Comparison of ENCODE assay signal across 11 mouse cellular contexts in genomic region chrX:105767177-105767764, GRCm38 (mm10). TPM values are rescaled to one million over a fixed set of nuclear protein-coding genes. Genes with fewer than 3 reads are reported as not detected.
A peak's percentile ranks its signal among the peaks of the same experiment; 100 is the strongest.
DNase-seq lines count a peak whose midpoint lies in the region; ATAC-seq and TF ChIP-seq lines count a peak whose summit lies in the region.
"Had no signal": no experiment of that assay in that cellular context is flagged by ENCODE, and none has a peak within 500 bp of the region (broad histone marks: within the 10 kb centered on the region; RNA-seq: fewer than 3 reads in every experiment).

No protein-coding gene starts in this region.

- H3K9ac ChIP-seq in embryonic facial prominence, embryonic 11.5 days (replicated peaks; ENCODE audit: low read length) = no peak overlapping the region
- H3K9ac ChIP-seq in limb, embryonic 11.5 days (ENCODE audit: low read length) = no peak overlapping the region
- H3K9ac ChIP-seq: liver, embryonic 13.5 days; midbrain, embryonic 12.5 days had no signal

- DNase-seq in cerebellum, adult 2 months = peak; percentile 10 to 11
- DNase-seq in cerebellum, adult 9-10 months = no peak
- DNase-seq in kidney, postnatal 10 days = peak; percentile 10
- DNase-seq in kidney, adult 11 months = no peak
- peak; percentile 53 for DNase-seq in embryonic facial prominence, embryonic 11.5 days (ENCODE audit: low spot score)
- peak; percentile 51 for DNase-seq in limb, embryonic 11.5 days (ENCODE audit: low spot score)
- no peak for DNase-seq in natural killer cell, adult 2 months (ENCODE audit: low spot score in 2 of 2)
- DNase-seq in urinary bladder, postnatal 10 days (ENCODE audit: low spot score) = no peak
- DNase-seq: liver, embryonic 13.5 days had no signal

- H3K27me3 ChIP-seq in cerebellum, adult 2 months (ENCODE audit: control insufficient read depth, insufficient read depth, low read length) = no peaks in the 10 kb centered on the region; the same call in 1 of the 2 replicates
- peaks cover 28% of the 10 kb centered on the region for H3K27me3 ChIP-seq in embryonic facial prominence, embryonic 11.5 days (ENCODE audit: control insufficient read depth, insufficient read depth, low read length)
- peaks cover 46% of the 10 kb centered on the region for H3K27me3 ChIP-seq in limb, embryonic 11.5 days (ENCODE audit: control insufficient read depth, insufficient read depth, low read length)

- no peaks in the 10 kb centered on the region for H3K4me1 ChIP-seq in cerebellum, adult 2 months (ENCODE audit: control insufficient read depth, insufficient read depth, low read length)
- no peaks in the 10 kb centered on the region; the same call in 1 of the 2 replicates for H3K4me1 ChIP-seq in embryonic facial prominence, embryonic 11.5 days (ENCODE audit: control insufficient read depth, insufficient read depth, low read length)
- peaks cover 3% of the 10 kb centered on the region; the same call in 1 of the 2 replicates for H3K4me1 ChIP-seq in limb, embryonic 11.5 days (ENCODE audit: control insufficient read depth, insufficient read depth, low read length)
- H3K4me1 ChIP-seq: liver, embryonic 13.5 days had no signal

- no peak for TF ChIP-seq POLR2A in cerebellum, adult 2 months (IDR thresholded peaks at IDR 0.05; ENCODE audit: borderline replicate concordance, insufficient read depth, low read length)

- H3K4me2 ChIP-seq in embryonic facial prominence, embryonic 11.5 days (ENCODE audit: low read depth, low read length) = no peak overlapping the region
- H3K4me2 ChIP-seq in limb, embryonic 11.5 days (ENCODE audit: low read depth, severe bottlenecking) = no peak overlapping the region
- H3K4me2 ChIP-seq: liver, embryonic 13.5 days; midbrain, embryonic 12.5 days had no signal

- WGBS in cerebellum, adult 2 months = 21% methylated on average over 9 of the region's 9 CpGs
- 15% methylated on average over 9 of the region's 9 CpGs for WGBS in embryonic facial prominence, embryonic 11.5 days
- 22% methylated on average over 9 of the region's 9 CpGs for WGBS in limb, embryonic 11.5 days

- no peak overlapping the region for H3K4me3 ChIP-seq in cerebellum, adult 2 months (replicated peaks; ENCODE audit: insufficient read depth, low read depth, low read length)
- no peak overlapping the region for H3K4me3 ChIP-seq in embryonic facial prominence, embryonic 11.5 days (ENCODE audit: low read depth, low read length)
- H3K4me3 ChIP-seq in limb, embryonic 11.5 days (ENCODE audit: low read depth, low read length) = no peak overlapping the region
- H3K4me3 ChIP-seq: liver, embryonic 13.5 days; midbrain, embryonic 12.5 days had no signal

- peak; percentile 77 for ATAC-seq in embryonic facial prominence, embryonic 11.5 days (replicated peaks; ENCODE audit: insufficient number of reproducible peaks, low FRiP score, low TSS enrichment, low read depth)
- ATAC-seq in limb, embryonic 11.5 days (ENCODE audit: insufficient number of reproducible peaks, low FRiP score, low TSS enrichment, low read depth) = 0 out of 2 replicates have a peak, but pooled peaks have one; percentile 66
- ATAC-seq: CD4-positive, CD25-positive, alpha-beta regulatory T cell, adult 4 months had no signal

- no peak for TF ChIP-seq CTCF in cerebellum, adult 2 months (IDR thresholded peaks at IDR 0.05; ENCODE audit: borderline replicate concordance, insufficient read depth, low read depth, low read length)

- H3K36me3 ChIP-seq in embryonic facial prominence, embryonic 11.5 days (replicated peaks; ENCODE audit: control insufficient read depth, insufficient read depth, low read depth, low read length) = no peaks in the 10 kb centered on the region
- H3K36me3 ChIP-seq in limb, embryonic 11.5 days (ENCODE audit: control insufficient read depth, insufficient read depth, low read length) = no peaks in the 10 kb centered on the region
- H3K36me3 ChIP-seq: liver, embryonic 13.5 days; midbrain, embryonic 12.5 days had no signal

- no peaks in the 10 kb centered on the region for H3K9me3 ChIP-seq in embryonic facial prominence, embryonic 11.5 days (replicated peaks; ENCODE audit: control insufficient read depth, low read length)
- no peaks in the 10 kb centered on the region for H3K9me3 ChIP-seq in limb, embryonic 11.5 days (ENCODE audit: control insufficient read depth, low read length)
- H3K9me3 ChIP-seq: liver, embryonic 13.5 days; midbrain, embryonic 12.5 days had no signal

- H3K27ac ChIP-seq in cerebellum, adult 2 months (ENCODE audit: insufficient read depth, low read length) = no peak overlapping the region
- no peak overlapping the region for H3K27ac ChIP-seq in embryonic facial prominence, embryonic 11.5 days (replicated peaks; ENCODE audit: low read depth, low read length)
- no peak overlapping the region for H3K27ac ChIP-seq in limb, embryonic 11.5 days (replicated peaks; ENCODE audit: low read depth, low read length)
- H3K27ac ChIP-seq: liver, embryonic 13.5 days; midbrain, embryonic 12.5 days had no signal

RNA-seq across cellular contexts. Expression of gene Fgf16, which starts 3.2 kb away (rescaled TPM):
- 0.08 TPM in 2 replicates for polyA plus RNA-seq in cerebellum, adult 2 months (2012; rRNA removed)
- 0.13 and 0.29 TPM in 2 replicates for polyA plus RNA-seq in embryonic facial prominence, embryonic 11.5 days (2014; fragmentation: Nextera tagmentation; extraction: Ambion mirVana)
- not detected in 2 replicates for polyA plus RNA-seq in limb, embryonic 11.5 days (2014; fragmentation: Nextera tagmentation; extraction: Ambion mirVana)
- polyA plus RNA-seq: liver, embryonic 13.5 days; midbrain, embryonic 12.5 days had no signal

Comparison
In these comparisons a context has a peak if more than half of its experiments do, and no peak if none do; other contexts are left out.
1. DNase-seq: peak in cerebellum, adult 2 months (2 of 2), kidney, postnatal 10 days (single experiment), embryonic facial prominence, embryonic 11.5 days (single experiment) and limb, embryonic 11.5 days (single experiment); none in cerebellum, adult 9-10 months (single experiment), kidney, adult 11 months (single experiment), natural killer cell, adult 2 months (0 of 2) and urinary bladder, postnatal 10 days (single experiment).